Mouse (Mus musculus): ENCODE data around the gene Zfp36. TPM values are rescaled to one million over a fixed set of nuclear protein-coding genes. Genes with fewer than 3 reads are reported as not detected.

Zfp36 gene
- total RNA-seq, 2 experiments from 2014 or later: 1.8 to 2.4 TPM

DNA sequence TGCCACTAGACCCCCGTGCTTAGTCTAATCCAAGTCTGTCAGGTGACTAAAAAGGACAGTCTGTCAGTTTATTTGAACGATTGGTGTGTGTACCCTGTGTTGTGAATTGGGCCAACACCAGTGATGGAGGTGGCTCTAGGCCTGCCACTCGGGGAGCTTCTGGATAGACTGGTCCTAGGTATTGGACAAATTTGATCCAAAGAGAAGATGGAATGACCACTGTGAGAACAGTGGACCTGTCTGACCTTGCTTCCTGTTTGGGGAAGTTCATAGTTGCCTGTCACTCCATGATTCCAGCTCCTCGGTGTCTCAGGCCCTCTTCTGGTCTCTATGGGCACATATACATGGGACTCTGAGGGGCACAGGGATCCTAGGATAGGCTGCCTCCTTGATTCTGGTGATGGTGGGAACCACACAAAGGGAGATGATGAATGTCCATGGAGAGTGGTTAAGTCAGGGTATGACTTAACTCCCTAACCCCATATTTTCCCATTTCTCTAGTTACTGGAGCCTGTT lies 28.3 kb downstream of the Zfp36 start:
- intact Hi-C loops (cut with DNase I): no loop called here
- no peak for DNase-seq (ENCODE audit: extremely low spot score in 1 of 2, low spot score in 2 of 2)

DNA sequence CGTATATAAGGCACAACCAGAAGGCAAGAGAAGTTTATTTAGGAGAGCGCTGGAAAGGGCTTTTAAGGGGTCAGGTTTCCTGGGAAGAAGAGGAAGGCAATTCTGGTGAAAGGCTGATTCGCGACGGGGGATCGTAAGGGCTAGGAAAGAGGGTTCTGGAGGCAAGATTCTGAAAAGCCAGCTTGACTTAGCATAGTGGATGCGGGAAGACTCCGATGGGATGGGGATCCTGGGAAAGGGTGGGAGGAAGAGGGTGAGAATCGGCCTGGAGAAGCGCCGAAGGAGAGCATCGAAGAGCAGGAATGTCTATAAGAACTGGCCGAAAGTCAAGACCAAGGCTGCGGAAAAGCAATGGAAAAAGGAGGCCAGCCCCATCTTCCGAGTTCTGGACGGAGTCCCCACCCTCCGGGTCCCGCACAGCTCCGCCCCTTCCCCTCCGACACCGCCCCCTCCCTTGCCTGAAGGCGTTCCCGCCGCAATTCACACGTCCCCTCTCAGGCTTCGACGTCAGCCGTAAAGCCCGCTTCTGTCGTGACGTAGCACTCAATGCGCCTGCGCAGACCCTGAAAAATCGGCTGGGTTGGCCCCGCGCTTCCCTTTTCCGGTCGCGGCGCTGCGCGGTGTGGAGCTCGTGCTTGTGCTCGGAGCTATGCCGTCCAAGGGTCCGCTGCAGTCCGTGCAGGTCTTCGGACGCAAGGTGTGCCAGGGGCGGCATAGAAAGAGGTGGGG lies 29.7 kb downstream of the Zfp36 start, which contains the start of gene Rps16:
Gene Rps16 (plus strand): TSS at position 498 of the 729 bp plus-strand sequence.
- peak; percentile 96 to 99 for DNase-seq (ENCODE audit: extremely low spot score in 1 of 2, low spot score in 2 of 2)
- intact Hi-C loops (cut with DNase I): no loop called here

DNA sequence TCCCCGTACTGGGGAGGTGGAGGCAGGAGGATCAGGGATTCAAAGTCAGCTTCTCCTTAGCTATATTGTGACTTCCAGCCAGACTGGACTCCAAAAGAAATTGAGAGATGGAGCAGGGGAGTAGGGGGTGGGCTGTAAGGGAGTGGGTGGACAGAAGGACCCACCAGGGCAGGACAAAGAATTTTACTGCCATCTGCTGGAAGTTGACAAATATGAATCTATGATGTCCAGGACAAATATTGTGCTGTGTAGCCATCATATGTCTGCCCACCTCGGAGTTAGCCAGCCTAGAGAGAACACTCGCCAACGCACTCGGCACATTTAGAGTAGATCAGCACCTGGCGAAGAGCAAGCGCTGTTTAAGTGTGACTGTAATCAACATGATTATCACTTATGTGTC lies 31.5 kb downstream of the Zfp36 start:
- intact Hi-C loops (cut with DNase I): no loop called here
- DNase-seq (ENCODE audit: extremely low spot score in 1 of 2, low spot score in 2 of 2): no peak

DNA sequence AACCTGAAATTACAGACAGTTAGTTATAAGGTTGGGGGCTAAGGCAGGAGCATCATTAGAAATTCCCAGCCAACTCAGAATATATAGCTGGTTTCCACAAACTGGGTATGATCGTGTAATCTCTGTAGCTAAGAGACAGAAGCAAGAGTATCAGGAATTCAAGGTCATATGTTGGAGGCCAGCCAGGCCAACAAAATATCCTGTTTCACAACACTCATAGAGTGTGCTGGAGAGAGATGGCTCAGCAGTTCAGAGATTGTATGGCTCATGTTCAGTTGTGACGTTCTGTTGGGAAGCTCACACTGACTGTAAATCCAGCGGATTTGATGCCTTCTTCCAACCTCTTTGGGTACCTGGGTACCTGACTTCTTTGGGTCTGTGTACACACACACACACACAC lies 32.3 kb downstream of the Zfp36 start:
- intact Hi-C loops (cut with DNase I): no loop called here
- DNase-seq (ENCODE audit: extremely low spot score in 1 of 2, low spot score in 2 of 2): no peak

DNA sequence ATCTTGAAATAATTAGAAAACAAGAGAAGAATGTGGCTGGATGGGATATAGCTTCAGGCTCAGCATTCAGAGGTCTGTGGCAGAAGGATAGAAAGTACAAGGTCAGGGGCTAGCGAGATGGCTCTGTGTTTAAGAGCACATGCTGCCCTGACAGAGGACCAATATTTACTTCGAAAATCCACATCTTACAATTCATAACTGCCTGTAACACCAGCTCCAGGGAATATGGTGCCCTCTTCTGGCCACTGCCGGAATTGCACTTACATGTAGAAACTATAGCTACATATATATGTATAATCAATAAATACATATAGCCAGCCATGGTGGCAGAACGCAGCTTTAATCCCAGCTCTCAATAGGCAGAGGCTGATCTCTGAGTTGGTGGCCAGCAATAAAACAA lies 35.4 kb downstream of the Zfp36 start:
- intact Hi-C loops (cut with DNase I): no loop called here

DNA sequence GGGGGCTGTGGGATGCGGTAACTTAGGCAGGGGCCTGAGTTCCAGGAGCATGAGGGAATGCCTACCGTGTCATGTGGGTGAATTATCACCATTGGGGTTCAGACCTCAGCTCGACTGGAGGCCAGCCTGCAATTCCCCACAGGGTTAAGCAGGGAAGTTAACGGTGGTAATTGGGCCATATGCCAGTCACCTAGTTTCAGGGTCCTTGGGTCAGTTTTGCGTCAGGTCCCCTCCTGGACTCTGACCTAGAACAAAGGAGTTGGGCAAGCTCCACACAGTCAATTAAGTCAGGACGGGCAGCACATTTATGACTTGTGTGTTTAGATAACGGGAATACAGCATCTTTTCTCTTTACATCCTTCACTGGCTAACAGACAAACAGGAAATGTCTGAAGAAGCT lies 38.7 kb downstream of the Zfp36 start:
- intact Hi-C loops (cut with DNase I): no loop called here
- no peak for DNase-seq (ENCODE audit: extremely low spot score in 1 of 2, low spot score in 2 of 2)

More for the DNA sequence above, 35.4 kb downstream of the Zfp36 start:
- peak in 1 of 2 experiments; percentile 50 for DNase-seq (ENCODE audit: extremely low spot score in 1 of 2, low spot score in 2 of 2)

DNA sequence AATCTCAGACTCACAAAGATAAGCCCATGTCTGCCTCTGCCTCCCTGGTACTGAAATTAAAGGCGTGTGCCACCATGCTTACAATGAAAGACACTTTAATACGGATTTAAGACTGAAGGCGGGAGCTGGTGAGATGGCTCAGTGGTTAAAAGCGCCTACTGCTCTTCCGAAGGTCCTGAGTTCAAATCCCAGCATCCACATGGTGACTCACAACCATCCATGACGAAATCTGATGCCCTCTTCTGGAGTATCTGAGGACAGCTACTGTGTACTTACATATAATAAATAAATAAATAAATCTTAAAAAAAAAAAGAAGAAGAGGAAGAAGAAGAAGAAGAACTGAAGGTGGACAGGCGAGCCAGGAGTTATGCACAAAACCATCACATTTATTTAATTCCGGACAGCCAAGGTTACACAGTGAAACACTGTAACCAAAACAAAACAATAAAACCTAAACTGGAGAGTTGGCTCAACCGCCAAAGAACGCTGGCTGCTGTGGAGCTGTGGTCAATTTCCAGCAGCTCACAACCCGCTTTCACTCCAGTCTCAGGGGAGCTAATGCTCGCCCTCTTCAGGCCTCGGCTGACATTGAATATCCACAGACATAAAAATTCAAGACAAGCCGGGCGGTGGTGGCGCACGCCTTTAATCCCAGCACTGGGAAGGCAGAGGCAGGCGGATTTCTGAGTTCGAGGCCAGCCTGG lies 40.7 kb downstream of the Zfp36 start:
- intact Hi-C loops (cut with DNase I): no loop called here
- DNase-seq (ENCODE audit: extremely low spot score in 1 of 2, low spot score in 2 of 2): peak; percentile 27 to 70

DNA sequence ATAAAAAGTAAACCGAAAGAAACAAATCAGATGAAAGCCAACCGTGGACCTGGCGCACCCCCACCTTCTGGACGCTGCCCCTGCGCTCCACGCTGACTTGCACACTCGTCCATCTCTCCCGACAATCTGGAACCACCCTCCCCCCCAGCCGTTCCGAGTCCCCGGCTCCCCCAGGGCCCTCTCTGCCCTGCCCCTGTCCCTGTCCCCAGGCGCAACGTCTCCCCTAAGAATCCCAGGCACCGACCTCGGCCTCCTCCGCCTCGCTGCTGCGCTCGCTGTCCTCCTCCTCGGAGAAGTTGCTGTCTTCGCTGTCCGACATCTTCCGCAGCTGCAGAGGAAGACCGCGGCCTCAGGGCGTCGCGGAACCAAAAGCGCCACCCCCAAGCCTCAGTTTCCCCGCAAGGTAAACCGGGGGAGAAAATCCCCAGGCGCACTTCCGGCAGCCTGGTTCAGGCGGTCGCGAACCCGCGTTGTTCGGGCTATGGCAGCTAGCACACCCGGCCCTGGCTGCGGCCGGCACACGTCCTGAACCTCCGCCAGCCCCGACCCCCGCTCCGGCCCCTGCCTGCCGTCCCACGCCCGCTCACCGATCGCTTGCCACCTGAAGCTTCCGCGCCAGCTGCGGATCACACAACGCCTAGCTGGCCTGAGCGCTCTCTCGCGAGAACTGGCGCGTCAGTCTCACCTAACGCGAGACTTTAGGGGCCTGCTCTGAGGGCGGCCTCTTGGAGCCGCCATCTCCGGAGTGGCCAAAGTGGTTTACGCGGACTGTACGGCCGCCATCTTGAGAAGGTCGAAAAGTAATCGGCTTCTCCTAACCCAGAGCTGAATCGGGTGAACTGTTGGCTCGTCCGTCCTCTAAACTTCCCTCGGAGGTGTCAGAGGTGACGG lies 41.7 kb downstream of the Zfp36 start, which contains the start of gene Supt5:
Gene Supt5 (minus strand): TSS at position 639 of the 891 bp plus-strand sequence.
- DNase-seq (ENCODE audit: extremely low spot score in 1 of 2, low spot score in 2 of 2): peak; percentile 97 to 98
- intact Hi-C loops (cut with DNase I): no loop called here

DNA sequence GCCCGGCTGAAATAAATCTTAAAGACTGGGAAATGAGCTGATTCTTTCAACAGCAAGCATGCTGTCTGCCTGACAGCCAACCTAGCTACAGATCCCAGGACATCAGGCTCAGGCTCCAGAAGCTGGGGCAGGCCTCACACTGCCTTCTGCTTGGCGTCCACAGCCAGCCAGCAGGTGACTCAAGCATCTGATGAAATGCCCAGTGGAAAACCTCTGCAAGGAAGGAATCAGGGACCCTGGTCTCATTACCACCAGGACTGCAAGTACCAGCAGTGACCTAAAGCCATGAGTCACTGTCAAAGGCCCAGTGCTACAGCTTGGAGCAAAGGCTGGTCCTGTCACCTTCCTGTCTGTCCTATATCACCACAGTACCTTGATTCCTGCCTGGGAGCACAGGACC lies 44.6 kb downstream of the Zfp36 start:
- intact Hi-C loops (cut with DNase I): no loop called here
- DNase-seq (ENCODE audit: extremely low spot score in 1 of 2, low spot score in 2 of 2): no peak

DNA sequence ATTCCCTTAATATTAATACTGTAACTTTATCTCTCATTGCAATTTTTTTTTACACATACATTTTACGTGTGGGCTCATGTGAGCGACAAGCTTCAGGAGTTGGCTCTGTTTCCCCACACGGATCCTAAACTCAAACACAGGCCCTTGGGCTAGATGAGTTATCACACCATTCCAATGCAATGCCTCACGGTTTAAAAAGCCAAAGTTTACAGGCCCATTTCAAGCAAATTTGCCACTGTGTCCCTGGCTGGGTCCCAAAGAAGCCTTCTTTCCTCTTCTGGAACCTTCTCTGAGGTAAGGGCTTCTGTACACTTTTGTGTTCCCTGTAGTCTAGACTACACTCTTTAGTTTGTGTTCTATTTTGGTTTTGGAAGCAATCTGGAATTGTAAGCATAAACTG lies 45.5 kb downstream of the Zfp36 start:
- intact Hi-C loops (cut with DNase I): no loop called here
- DNase-seq (ENCODE audit: extremely low spot score in 1 of 2, low spot score in 2 of 2): no peak

DNA sequence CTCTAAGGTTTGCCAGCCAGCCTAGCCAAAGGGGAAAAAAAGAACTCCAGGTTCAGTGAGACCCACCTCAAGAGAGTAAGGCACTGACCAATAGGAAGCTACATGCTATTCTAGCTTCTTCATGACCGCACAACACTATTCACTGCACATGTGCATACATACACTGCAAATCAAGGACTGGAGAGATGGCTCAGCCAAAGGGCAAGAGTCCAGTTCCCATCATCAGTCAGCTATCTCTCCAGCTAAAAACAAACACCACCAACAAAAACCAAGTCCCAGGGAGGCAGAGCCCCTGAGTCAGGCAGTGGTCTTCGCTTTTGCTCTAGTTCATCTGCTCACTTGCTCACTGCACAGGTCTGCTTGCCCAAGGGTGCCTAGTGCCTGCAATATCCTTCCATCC lies 51.8 kb downstream of the Zfp36 start:
- intact Hi-C loops (cut with DNase I): no loop called here
- peak in 1 of 2 experiments; percentile 6 for DNase-seq (ENCODE audit: extremely low spot score in 1 of 2, low spot score in 2 of 2)

Other genes starting within 250 kb of the Zfp36 start
- 10 to 100 TPM; 69.4 to 74.5 TPM for gene Fbl, start 210.5 kb downstream of the Zfp36 start, total RNA-seq (2021)
- 10 to 100 TPM; 32.9 to 34.8 TPM for gene Dyrk1b, start 200.8 kb downstream of the Zfp36 start, total RNA-seq (2021)
- gene Eid2, start 112.4 kb downstream of the Zfp36 start, total RNA-seq (2021): 10 to 100 TPM; 73.5 to 79.5 TPM
- gene Eid2b, start 102.5 kb downstream of the Zfp36 start, total RNA-seq (2021): 10 to 100 TPM; 41.8 to 44.2 TPM
- 1 to 10 TPM; 2.9 to 4.5 TPM for gene Selenov, start 89.1 kb downstream of the Zfp36 start, total RNA-seq (2021)
- 1 to 10 TPM; 1.8 to 3.1 TPM for gene Dll3, start 78.0 kb downstream of the Zfp36 start, total RNA-seq (2021)
- gene Timm50, start 68.2 kb downstream of the Zfp36 start, total RNA-seq (2021): 10 to 100 TPM; 44.7 to 49.0 TPM
- gene Supt5, start 41.5 kb downstream of the Zfp36 start, total RNA-seq (2021): 100 to 1,000 TPM; 113 to 114 TPM
- 100 to 1,000 TPM; 642 to 668 TPM for gene Rps16, start 29.6 kb downstream of the Zfp36 start, total RNA-seq (2021)
- gene Plekhg2, start 7.7 kb downstream of the Zfp36 start, total RNA-seq (2021): 10 to 100 TPM; 10.0 to 12.3 TPM
- gene Med29, start 12.5 kb upstream of the Zfp36 start, total RNA-seq (2021): 10 to 100 TPM; 18.5 to 19.3 TPM
- 10 to 100 TPM; 65.3 to 66.1 TPM for gene Paf1, start 12.7 kb upstream of the Zfp36 start, total RNA-seq (2021)
- 1 to 10 TPM; 3.3 to 5.0 TPM for gene Gmfg, start 57.2 kb upstream of the Zfp36 start, total RNA-seq (2021)
- gene Lrfn1, start 71.7 kb upstream of the Zfp36 start, total RNA-seq (2021): 100 to 1,000 TPM; 106 to 112 TPM
- not detected for gene Ifnl2, start 130.2 kb upstream of the Zfp36 start, total RNA-seq (2021)
- not detected for gene Ifnl3, start 142.6 kb upstream of the Zfp36 start, total RNA-seq (2021)
- gene Sycn, start 160.6 kb upstream of the Zfp36 start, total RNA-seq (2021): not detected
- under 1 TPM in 1 of 2 experiments, not detected in 1; 0.21 TPM for gene Nccrp1, start 167.0 kb upstream of the Zfp36 start, total RNA-seq (2021)
- 10 to 100 TPM; 55.9 to 58.4 TPM for gene Samd4b, start 217.9 kb upstream of the Zfp36 start, total RNA-seq (2021)
- gene Pak4, start 217.9 kb upstream of the Zfp36 start, total RNA-seq (2021): 1 to 10 TPM; 7.7 to 8.2 TPM